Mouse (Mus musculus) stomach, postnatal 0 days (tissue): ENCODE results near the gene Gm8909. TPM values are rescaled to one million over a fixed set of nuclear protein-coding genes. Genes with fewer than 3 reads are reported as not detected.

Source experiments
- ATAC-seq: fragments of 200-750 bp; cut with Nextera tagmentation; 2 replicates; pipeline ENCODE4 v1.8.0; 2017; ENCODE audit not compliant: low FRiP score, low TSS enrichment
- DNase-seq: peaks from one replicate; pipeline ENCODE4 v3.0.0-alpha.2; 2016; ENCODE audit warnings: low spot score
- H3K27ac ChIP-seq: fragments of 300-500 bp; sonication (generic); replicated peaks from 2 replicates; pipeline ENCODE4 v1.5.1; 2014; ENCODE audit warnings: mild to moderate bottlenecking, control low read depth
- H3K27me3 ChIP-seq: fragments of 300-500 bp; sonication (generic); 2 replicates; pipeline ENCODE4 v1.6.1; 2014; ENCODE audit warnings: low read length; ENCODE audit not compliant: control insufficient read depth, insufficient read depth
- H3K36me3 ChIP-seq: fragments of 300-500 bp; sonication (generic); 2 replicates; pipeline ENCODE4 v1.6.1; 2014; ENCODE audit warnings: low read length, mixed read lengths; ENCODE audit not compliant: control insufficient read depth, insufficient read depth
- H3K4me1 ChIP-seq: fragments of 300-500 bp; sonication (generic); replicated peaks from 2 replicates; pipeline ENCODE4 v1.6.1; 2014; ENCODE audit warnings: antibody characterized with exemption; ENCODE audit not compliant: control insufficient read depth, insufficient read depth
- H3K4me2 ChIP-seq: fragments of 300-500 bp; sonication (generic); replicated peaks from 2 replicates; pipeline ENCODE4 v1.6.1; 2014; ENCODE audit warnings: low read depth, mild to moderate bottlenecking, control low read depth, moderate library complexity
- H3K4me3 ChIP-seq: fragments of 300-500 bp; sonication (generic); 2 replicates; pipeline ENCODE4 v1.5.1; 2014; ENCODE audit warnings: low read depth, low read length, control low read depth
- H3K9ac ChIP-seq: fragments of 300-500 bp; sonication (generic); 2 replicates; pipeline ENCODE4 v1.6.1; 2014; ENCODE audit warnings: mild to moderate bottlenecking, low read length, control low read depth, mixed read lengths
- H3K9me3 ChIP-seq: fragments of 300-500 bp; sonication (generic); 2 replicates; pipeline ENCODE4 v1.6.1; 2016; ENCODE audit warnings: low read length; ENCODE audit not compliant: control insufficient read depth
- CTCF ChIP-seq: IDR thresholded peaks from 2 replicates; pipeline ENCODE4 v1.5.1; 2016; ENCODE audit warnings: antibody characterized with exemption, low read depth, mild to moderate bottlenecking, moderate library complexity
- EP300 ChIP-seq: optimal IDR thresholded peaks from 2 replicates; pipeline ENCODE3; 2016; ENCODE audit warnings: antibody characterized with exemption
- WGBS: fragments of 180-500 bp; shearing (Covaris S2); extraction: QIAGEN DNeasy Blood & Tissue Kit; methylation state at CpG from one replicate; pipeline ENCODE4 v1.1.7; 2014; 5-methylcytosine and 5-hydroxymethylcytosine counted together
- polyA plus RNA-seq: library from polyadenylated mRNA; unstranded; fragments of >200 nt; fragmentation: Nextera tagmentation; extraction: Ambion mirVana; gene quantifications from 2 replicates; pipeline ENCODE4 v1.2.1, GENCODE M21; 2015

Gene Gm8909
- polyA plus RNA-seq, 1 experiment from 2014 or later = 0.22 TPM

- Histone ChIP-seq H3K9me3 (no peaks in the 10 kb centered on the region), H3K36me3 (no peaks in the 10 kb centered on the region), H3K4me3 (no peak overlapping the region), H3K4me2 (no peak overlapping the region), H3K27me3 (no peaks in the 10 kb centered on the region), H3K27ac (no peak overlapping the region), H3K9ac (no peak overlapping the region), H3K4me1 (no peaks in the 10 kb centered on the region)
- peak; percentile 42 for DNase-seq
- ATAC-seq = 0 out of 2 replicates have a peak, but pooled peaks have one; percentile 32
- 21% methylated on average over 5 of the region's 5 CpGs for WGBS
- TF ChIP-seq CTCF (peak; percentile 59), EP300 (no peak)
These were observed 30.0 kb upstream of the Gm8909 start for GRCm38 (mm10) chr17:36198317-36198716.

- TF ChIP-seq CTCF = no peak
- TF ChIP-seq EP300 = no peak
- Histone ChIP-seq H3K9ac (no peak overlapping the region), H3K4me3 (no peak overlapping the region), H3K9me3 (no peaks in the 10 kb centered on the region), H3K36me3 (no peaks in the 10 kb centered on the region), H3K27me3 (no peaks in the 10 kb centered on the region), H3K4me2 (no peak overlapping the region), H3K4me1 (no peaks in the 10 kb centered on the region), H3K27ac (no peak overlapping the region)
- DNase-seq (no peak), ATAC-seq (no peak)
- 67% methylated on average over 6 of the region's 6 CpGs for WGBS
These were observed 26.1 kb upstream of the Gm8909 start for GRCm38 (mm10) chr17:36194471-36194870.

GRCm38 (mm10) chr17:36193546-36194141 lies 25.3 kb upstream of the Gm8909 start:
- H3K9ac ChIP-seq = no peak overlapping the region
- WGBS = 20% methylated on average over 8 of the region's 8 CpGs
- H3K9me3 ChIP-seq = no peaks in the 10 kb centered on the region
- H3K36me3 ChIP-seq = no peaks in the 10 kb centered on the region
- no peaks in the 10 kb centered on the region for H3K27me3 ChIP-seq
- no peak overlapping the region for H3K4me2 ChIP-seq
- H3K4me3 ChIP-seq = no peak overlapping the region
- TF ChIP-seq EP300 (no peak), CTCF (peak; percentile 89)
- DNase-seq (peak; percentile 83), ATAC-seq (peak; percentile 70)
- H3K4me1 ChIP-seq = no peaks in the 10 kb centered on the region
- no peak overlapping the region for H3K27ac ChIP-seq

GRCm38 (mm10) chr17:36192371-36192770 lies 24.0 kb upstream of the Gm8909 start:
- no peak overlapping the region for H3K9ac ChIP-seq
- H3K4me3 ChIP-seq = no peak overlapping the region
- H3K9me3 ChIP-seq = no peaks in the 10 kb centered on the region
- H3K27ac ChIP-seq = no peak overlapping the region
- H3K36me3 ChIP-seq = no peaks in the 10 kb centered on the region
- no peak for DNase-seq
- H3K27me3 ChIP-seq = no peaks in the 10 kb centered on the region
- TF ChIP-seq CTCF (no peak), EP300 (no peak)
- ATAC-seq = no peak
- no peaks in the 10 kb centered on the region for H3K4me1 ChIP-seq
- WGBS = 59% methylated on average over 2 of the region's 2 CpGs
- no peak overlapping the region for H3K4me2 ChIP-seq

- H3K27ac ChIP-seq = no peak within 1 kb of the TSS
- no peaks in the 10 kb centered on the region for H3K36me3 ChIP-seq
- H3K4me2 ChIP-seq = no peak within 1 kb of the TSS
- ATAC-seq = no peak
- TF ChIP-seq CTCF (no peak), EP300 (no peak)
- no peak for DNase-seq
- H3K4me1 ChIP-seq = no peaks in the 10 kb centered on the region
- no peaks in the 10 kb centered on the region for H3K9me3 ChIP-seq
- H3K9ac ChIP-seq = no peak within 1 kb of the TSS
- WGBS = 70% methylated on average over 2 of the region's 2 CpGs
- H3K4me3 ChIP-seq = no peak within 1 kb of the TSS
- H3K27me3 ChIP-seq = no peaks in the 10 kb centered on the region
These were observed 21.8 kb upstream of the Gm8909 start, which contains the start of gene H2-T3 for GRCm38 (mm10) chr17:36190169-36190507. TSS of gene H2-T3 (minus strand) at chr17:36190287.

GRCm38 (mm10) chr17:36189491-36190168 lies 21.3 kb upstream of the Gm8909 start:
- TF ChIP-seq CTCF (no peak), EP300 (no peak)
- no peaks in the 10 kb centered on the region for H3K9me3 ChIP-seq
- DNase-seq (no peak), ATAC-seq (no peak)
- H3K36me3 ChIP-seq = no peaks in the 10 kb centered on the region
- H3K27ac ChIP-seq = no peak overlapping the region
- no peaks in the 10 kb centered on the region for H3K4me1 ChIP-seq
- H3K27me3 ChIP-seq = no peaks in the 10 kb centered on the region
- 38% methylated on average over 18 of the region's 18 CpGs for WGBS
- H3K9ac ChIP-seq = no peak overlapping the region
- no peak overlapping the region for H3K4me2 ChIP-seq
- no peak overlapping the region for H3K4me3 ChIP-seq
